Comparison of ENCODE assay signal across 8 mouse cellular contexts in genomic region chr9:49595635-49596348, GRCm38 (mm10).
DNase-seq lines count a peak whose midpoint lies in the region; ATAC-seq and TF ChIP-seq lines count a peak whose summit lies in the region.
"Had no signal": no experiment of that assay in that cellular context is flagged by ENCODE, and none has a peak within 500 bp of the region (broad histone marks: within the 10 kb centered on the region; RNA-seq: fewer than 3 reads in every experiment).

No protein-coding gene starts in this region.

- H3K27me3 ChIP-seq in neural tube, embryonic 15.5 days (replicated peaks), result no peaks in the 10 kb centered on the region

- TF ChIP-seq CTCF in layer of hippocampus, adult 2 months (conservative IDR thresholded peaks at IDR 0.05), result no peak

- DNase-seq in layer of hippocampus, adult 2 months (ENCODE audit: low spot score in 2 of 2), result no peak
- DNase-seq in layer of hippocampus, adult 18-20 months (ENCODE audit: low spot score in 2 of 2), result no peak
- peak; percentile 87 to 90 for DNase-seq in cerebellum, postnatal 14 days
- DNase-seq in forelimb bud, embryonic 11.5 days (ENCODE audit: low read depth, low spot score), result peak; percentile 9
- no peak for DNase-seq in urinary bladder, postnatal 4 days (ENCODE audit: low spot score in 2 of 2)
- DNase-seq: thymus, postnatal 36 days had no signal

- H3K4me2 ChIP-seq in neural tube, embryonic 15.5 days, result peak overlapping the region; percentile 33

- no peak overlapping the region for H3K4me3 ChIP-seq in layer of hippocampus, adult 2 months
- no peak overlapping the region for H3K4me3 ChIP-seq in neural tube, embryonic 15.5 days (replicated peaks)

- H3K36me3 ChIP-seq in neural tube, embryonic 15.5 days, result no peaks in the 10 kb centered on the region

- ATAC-seq in neural tube, embryonic 15.5 days (ENCODE audit: low FRiP score), result peak; percentile 68
- ATAC-seq in CD4-positive, CD25-positive, alpha-beta regulatory T cell, adult 4 months, result no peak

- no peaks in the 10 kb centered on the region for H3K9me3 ChIP-seq in neural tube, embryonic 15.5 days (replicated peaks)

- H3K4me1 ChIP-seq in neural tube, embryonic 15.5 days, result peaks cover 67% of the 10 kb centered on the region

- peak overlapping the region; percentile 36 for H3K9ac ChIP-seq in neural tube, embryonic 15.5 days (replicated peaks)

- peak overlapping the region; percentile 85 for H3K27ac ChIP-seq in layer of hippocampus, adult 2 months
- peak overlapping the region; percentile 73 for H3K27ac ChIP-seq in neural tube, embryonic 15.5 days (replicated peaks)

- WGBS in neural tube, embryonic 15.5 days, result 16% methylated on average over 11 of the region's 11 CpGs

Comparison
In these comparisons a context has a peak if more than half of its experiments do, and no peak if none do; other contexts are left out.
1. DNase-seq: peak in cerebellum, postnatal 14 days (2 of 2) and forelimb bud, embryonic 11.5 days (single experiment); none in layer of hippocampus, adult 2 months (0 of 2), layer of hippocampus, adult 18-20 months (0 of 2) and urinary bladder, postnatal 4 days (0 of 2).